Mouse (Mus musculus): ENCODE measurements around the gene Retsat.

DNA sequence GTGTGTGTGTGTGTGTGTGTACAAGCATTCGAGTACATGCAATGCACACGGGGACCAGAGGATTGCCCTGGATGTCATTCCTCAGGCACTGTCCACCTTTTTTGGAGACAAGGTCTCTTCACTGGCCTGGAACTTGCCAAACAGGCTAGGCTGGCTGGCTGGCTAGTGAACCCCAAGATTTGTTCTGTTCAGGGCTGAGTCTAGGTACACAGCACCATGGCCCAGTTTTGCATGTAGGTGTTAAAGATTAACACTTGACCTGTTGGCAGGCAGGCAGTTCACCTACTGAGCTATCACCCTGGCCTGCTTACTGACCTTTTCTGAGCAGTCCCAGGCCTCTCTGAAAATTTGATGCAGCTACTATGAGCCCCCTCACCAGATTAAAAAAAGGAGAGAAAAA, 32.1 kb downstream of the Retsat start:
- no peak for TF ChIP-seq CTCF (IDR thresholded peaks at IDR 0.05; ENCODE audit: low read depth)
- TF ChIP-seq EP300 (optimal IDR thresholded peaks at IDR 0.05) = no peak

Data from stomach, postnatal 0 days (tissue).